11 mouse cellular contexts compared by ENCODE assay signal in genomic region chr13:93252941-93253340, GRCm38 (mm10).
"Had no signal": no experiment of that assay in that cellular context is flagged by ENCODE, and none has a peak within 500 bp of the region (broad histone marks: within the 10 kb centered on the region; RNA-seq: fewer than 3 reads in every experiment).

No protein-coding gene starts in this region.

- H3K9me3 ChIP-seq: limb, embryonic 13.5 days had no signal

- H3K27ac ChIP-seq: limb, embryonic 13.5 days; liver, embryonic 14.5 days had no signal

- DNase-seq: kidney, adult 8-10 months; kidney, postnatal 36 days; layer of hippocampus, adult 9-11 months; layer of hippocampus, postnatal 36 days; lung, adult 18-20 months; right cerebral cortex, postnatal 14 days; thymus, adult 18-20 months; thymus, postnatal 14 days had no signal

- ATAC-seq: intestine, postnatal 0 days had no signal

- H3K9ac ChIP-seq: limb, embryonic 13.5 days; liver, embryonic 14.5 days had no signal

- H3K4me1 ChIP-seq: limb, embryonic 13.5 days had no signal

- H3K4me2 ChIP-seq: limb, embryonic 13.5 days had no signal

- H3K36me3 ChIP-seq: limb, embryonic 13.5 days had no signal

- H3K27me3 ChIP-seq: limb, embryonic 13.5 days had no signal

- H3K4me3 ChIP-seq: limb, embryonic 13.5 days had no signal
